Mouse (Mus musculus) liver, postnatal 0 days (tissue): ENCODE measurements around the gene Slc4a4. TPM values are rescaled to one million over a fixed set of nuclear protein-coding genes. Genes with fewer than 3 reads are reported as not detected.
A peak's percentile ranks its signal among the peaks of the same experiment; 100 is the strongest.

Experiments used
- ATAC-seq: fragments of 200-750 bp; cut with Nextera tagmentation; 2 replicates; pipeline ENCODE4 v1.8.0; 2017; ENCODE audit warnings: mild to moderate bottlenecking, moderate library complexity
- DNase-seq: peaks from one replicate; pipeline ENCODE4 v3.0.0-alpha.2; 2016
- H3K27ac ChIP-seq: fragments of 300-500 bp; sonication (generic); 2 replicates; pipeline ENCODE4 v1.5.1; 2014; ENCODE audit warnings: antibody characterized with exemption, moderate library complexity, mild to moderate bottlenecking, low read depth
- H3K27me3 ChIP-seq: fragments of 300-500 bp; sonication (generic); 2 replicates; pipeline ENCODE4 v1.6.1; 2014; ENCODE audit warnings: low read length, control low read depth, mixed read lengths; ENCODE audit not compliant: insufficient read depth
- H3K36me3 ChIP-seq: fragments of 300-500 bp; sonication (generic); replicated peaks from 2 replicates; pipeline ENCODE4 v1.6.1; 2014; ENCODE audit warnings: mild to moderate bottlenecking, control low read depth, low read length, moderate library complexity, mixed read lengths; ENCODE audit not compliant: insufficient read depth
- H3K4me1 ChIP-seq: fragments of 300-500 bp; sonication (generic); 2 replicates; pipeline ENCODE4 v1.6.1; 2014; ENCODE audit warnings: antibody characterized with exemption, mild to moderate bottlenecking, control low read depth; ENCODE audit not compliant: insufficient read depth
- H3K4me2 ChIP-seq: fragments of 300-500 bp; sonication (generic); 2 replicates; pipeline ENCODE4 v1.6.1; 2014; ENCODE audit warnings: low read depth, mild to moderate bottlenecking, low read length, moderate library complexity, mixed read lengths
- H3K4me3 ChIP-seq: fragments of 300-500 bp; sonication (generic); 2 replicates; pipeline ENCODE4 v1.5.1; 2014; ENCODE audit warnings: low read depth, low read length
- H3K9ac ChIP-seq: fragments of 300-500 bp; sonication (generic); replicated peaks from 2 replicates; pipeline ENCODE4 v1.6.1; 2014; ENCODE audit warnings: mild to moderate bottlenecking, moderate library complexity
- H3K9me3 ChIP-seq: fragments of 300-500 bp; sonication (generic); 2 replicates; pipeline ENCODE4 v1.6.1; 2016; ENCODE audit warnings: mild to moderate bottlenecking, control low read depth, low read length, mixed read lengths
- CTCF ChIP-seq: sonication (generic); IDR thresholded peaks from 2 replicates; pipeline ENCODE4 v1.5.1; 2016; ENCODE audit warnings: antibody characterized with exemption, low read depth
- EP300 ChIP-seq: IDR thresholded peaks from 2 replicates; pipeline ENCODE4 v1.6.1; 2016; ENCODE audit warnings: antibody characterized with exemption, low read depth, mild to moderate bottlenecking
- WGBS: fragments of 180-500 bp; shearing (Covaris S2); extraction: QIAGEN DNeasy Blood & Tissue Kit; methylation state at CpG from one replicate; pipeline ENCODE4 v1.1.7; 2014; ENCODE audit not compliant: insufficient replicate concordance; 5-methylcytosine and 5-hydroxymethylcytosine counted together
- polyA plus RNA-seq: library from polyadenylated mRNA; unstranded; fragments of >200 nt; fragmentation: Nextera tagmentation; extraction: Ambion mirVana; gene quantifications from 2 replicates; pipeline ENCODE4 v1.2.1, GENCODE M21; 2015

Slc4a4 gene
- polyA plus RNA-seq, 1 experiment from 2014 or later, result 4.1 TPM

- no peaks in the 10 kb centered on the region for H3K36me3 ChIP-seq
- H3K4me2 ChIP-seq, result no peak overlapping the region
- H3K4me1 ChIP-seq, result no peaks in the 10 kb centered on the region
- WGBS, result 87% methylated on average over 3 of the region's 3 CpGs
- ATAC-seq (no peak), DNase-seq (no peak)
- no peak overlapping the region for H3K9ac ChIP-seq
- no peaks in the 10 kb centered on the region for H3K27me3 ChIP-seq
- no peak overlapping the region for H3K4me3 ChIP-seq
- H3K9me3 ChIP-seq, result no peaks in the 10 kb centered on the region
- H3K27ac ChIP-seq, result no peak overlapping the region
- TF ChIP-seq EP300 (no peak), CTCF (peak; percentile 24; the same call in 1 of the 2 replicates)
These were observed 21.0 kb downstream of the Slc4a4 start for GRCm38 (mm10) chr5:88907615-88908014.

- Histone ChIP-seq H3K36me3 (no peaks in the 10 kb centered on the region), H3K4me2 (no peak overlapping the region), H3K9ac (no peak overlapping the region), H3K4me1 (no peaks in the 10 kb centered on the region; the same call in 1 of the 2 replicates), H3K4me3 (no peak overlapping the region), H3K9me3 (no peaks in the 10 kb centered on the region), H3K27ac (no peak overlapping the region), H3K27me3 (no peaks in the 10 kb centered on the region)
- TF ChIP-seq EP300, result no peak
- TF ChIP-seq CTCF, result no peak
- 67% methylated on average over 2 of the region's 2 CpGs for WGBS
- ATAC-seq (no peak), DNase-seq (peak; percentile 21)
These were observed 26.0 kb downstream of the Slc4a4 start for GRCm38 (mm10) chr5:88912629-88913028.

- no peak overlapping the region for H3K27ac ChIP-seq
- H3K36me3 ChIP-seq, result no peaks in the 10 kb centered on the region
- no peaks in the 10 kb centered on the region for H3K27me3 ChIP-seq
- WGBS, result 88% methylated on average over 5 of the region's 5 CpGs
- TF ChIP-seq CTCF, result no peak
- no peak for TF ChIP-seq EP300
- no peak overlapping the region for H3K4me2 ChIP-seq
- DNase-seq (no peak), ATAC-seq (no peak)
- H3K4me3 ChIP-seq, result no peak overlapping the region
- no peak overlapping the region for H3K9ac ChIP-seq
- H3K9me3 ChIP-seq, result no peaks in the 10 kb centered on the region
- H3K4me1 ChIP-seq, result no peaks in the 10 kb centered on the region; the same call in 1 of the 2 replicates
These were observed 28.5 kb downstream of the Slc4a4 start for GRCm38 (mm10) chr5:88915082-88915481.

GRCm38 (mm10) chr5:88916501-88916971 is 29.9 kb downstream of the Slc4a4 start:
- Histone ChIP-seq H3K27me3 (no peaks in the 10 kb centered on the region), H3K4me1 (no peaks in the 10 kb centered on the region; the same call in 1 of the 2 replicates), H3K9ac (no peak overlapping the region), H3K27ac (peak overlapping the region; percentile 48; the same call in 1 of the 2 replicates), H3K9me3 (no peaks in the 10 kb centered on the region), H3K4me3 (no peak overlapping the region), H3K4me2 (no peak overlapping the region), H3K36me3 (no peaks in the 10 kb centered on the region)
- TF ChIP-seq EP300 (no peak), CTCF (no peak)
- DNase-seq (peak; percentile 70), ATAC-seq (peak; percentile 95)
- WGBS, result 56% methylated on average over 9 of the region's 9 CpGs

- ATAC-seq (peak; percentile 52; the same call in 1 of the 2 replicates), DNase-seq (no peak)
- H3K4me2 ChIP-seq, result no peak overlapping the region
- H3K27ac ChIP-seq, result peak overlapping the region; percentile 7; the same call in 1 of the 2 replicates
- 79% methylated on average over 3 of the region's 3 CpGs for WGBS
- no peak overlapping the region for H3K9ac ChIP-seq
- no peak overlapping the region for H3K4me3 ChIP-seq
- H3K9me3 ChIP-seq, result no peaks in the 10 kb centered on the region
- TF ChIP-seq EP300 (no peak), CTCF (no peak)
- H3K27me3 ChIP-seq, result no peaks in the 10 kb centered on the region
- no peaks in the 10 kb centered on the region; the same call in 1 of the 2 replicates for H3K4me1 ChIP-seq
- no peaks in the 10 kb centered on the region for H3K36me3 ChIP-seq
These were observed 30.6 kb downstream of the Slc4a4 start for GRCm38 (mm10) chr5:88917221-88917620.

- Histone ChIP-seq H3K9me3 (no peaks in the 10 kb centered on the region), H3K27ac (peak overlapping the region; percentile 7; the same call in 1 of the 2 replicates), H3K27me3 (no peaks in the 10 kb centered on the region), H3K4me3 (no peak overlapping the region), H3K4me2 (no peak overlapping the region), H3K36me3 (no peaks in the 10 kb centered on the region), H3K4me1 (no peaks in the 10 kb centered on the region; the same call in 1 of the 2 replicates), H3K9ac (no peak overlapping the region)
- no peak for TF ChIP-seq EP300
- no peak for TF ChIP-seq CTCF
- WGBS, result 69% methylated on average over 10 of the region's 10 CpGs
- ATAC-seq, result no peak
- no peak for DNase-seq
These were observed 31.0 kb downstream of the Slc4a4 start for GRCm38 (mm10) chr5:88917630-88918029.

- 74% methylated on average over 9 of the region's 9 CpGs for WGBS
- Histone ChIP-seq H3K27ac (no peak overlapping the region), H3K9ac (no peak overlapping the region), H3K4me1 (no peaks in the 10 kb centered on the region; the same call in 1 of the 2 replicates), H3K4me2 (no peak overlapping the region), H3K36me3 (no peaks in the 10 kb centered on the region), H3K4me3 (no peak overlapping the region), H3K9me3 (no peaks in the 10 kb centered on the region), H3K27me3 (no peaks in the 10 kb centered on the region)
- no peak for ATAC-seq
- DNase-seq, result no peak
- TF ChIP-seq CTCF (no peak), EP300 (no peak)
These were observed 31.9 kb downstream of the Slc4a4 start for GRCm38 (mm10) chr5:88918538-88918937.
